Mouse (Mus musculus): Measurements from ENCODE around the gene Ly75. TPM values are rescaled to one million over a fixed set of nuclear protein-coding genes. Genes with fewer than 3 reads are reported as not detected.

Ly75 gene
- polyA plus RNA-seq, 1 experiment from 2014 or later, result 5.0 TPM

GRCm38 (mm10) chr2:60407387-60407786, 24.3 kb upstream of the Ly75 start:
- H3K9me3 ChIP-seq (replicated peaks; ENCODE audit: control insufficient read depth, low read length), result no peaks in the 10 kb centered on the region
- H3K27ac ChIP-seq (ENCODE audit: low read length), result no peak overlapping the region
- 91% methylated on average over 2 of the region's 2 CpGs for WGBS
- no peak for ATAC-seq (replicated peaks; ENCODE audit: extremely low read depth, insufficient read depth, low FRiP score)
- no peaks in the 10 kb centered on the region for H3K27me3 ChIP-seq (ENCODE audit: control insufficient read depth, insufficient read depth, low read length)
- H3K9ac ChIP-seq (ENCODE audit: low read length), result no peak overlapping the region
- H3K4me1 ChIP-seq (ENCODE audit: control insufficient read depth, insufficient read depth, low read length), result no peaks in the 10 kb centered on the region
- H3K36me3 ChIP-seq (ENCODE audit: control insufficient read depth, insufficient read depth), result no peaks in the 10 kb centered on the region
- H3K4me3 ChIP-seq (ENCODE audit: low read length), result no peak overlapping the region
- H3K4me2 ChIP-seq (ENCODE audit: low read depth, low read length), result no peak overlapping the region

DNA sequence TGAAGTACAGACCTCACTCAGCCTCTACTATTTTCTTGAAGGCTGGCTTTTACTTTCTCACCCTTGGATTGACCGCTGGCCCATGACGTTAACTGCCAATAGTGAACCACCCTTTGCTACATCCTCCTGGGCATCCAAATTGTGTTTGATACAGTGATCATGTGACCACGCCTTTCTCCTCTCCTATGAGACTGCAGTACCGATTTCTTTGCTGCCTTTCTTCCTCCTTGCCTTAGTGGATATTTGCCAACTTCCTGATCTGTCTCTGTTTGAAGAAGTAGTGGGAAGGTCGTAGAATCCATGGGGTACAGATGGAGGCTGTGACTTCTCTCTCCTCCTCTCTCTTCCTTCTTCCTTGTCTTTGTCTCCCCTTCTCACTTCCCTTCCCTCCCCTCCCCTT, 22.3 kb upstream of the Ly75 start:
- Histone ChIP-seq H3K9ac (ENCODE audit: low read length) (no peak overlapping the region), H3K27me3 (ENCODE audit: control insufficient read depth, insufficient read depth, low read length) (no peaks in the 10 kb centered on the region), H3K9me3 (replicated peaks; ENCODE audit: control insufficient read depth, low read length) (no peaks in the 10 kb centered on the region), H3K4me3 (ENCODE audit: low read length) (no peak overlapping the region), H3K27ac (ENCODE audit: low read length) (no peak overlapping the region), H3K4me1 (ENCODE audit: control insufficient read depth, insufficient read depth, low read length) (no peaks in the 10 kb centered on the region), H3K4me2 (ENCODE audit: low read depth, low read length) (no peak overlapping the region), H3K36me3 (ENCODE audit: control insufficient read depth, insufficient read depth) (no peaks in the 10 kb centered on the region)
- no peak for ATAC-seq (replicated peaks; ENCODE audit: extremely low read depth, insufficient read depth, low FRiP score)
- WGBS, result 86% methylated on average over 5 of the region's 5 CpGs

DNA sequence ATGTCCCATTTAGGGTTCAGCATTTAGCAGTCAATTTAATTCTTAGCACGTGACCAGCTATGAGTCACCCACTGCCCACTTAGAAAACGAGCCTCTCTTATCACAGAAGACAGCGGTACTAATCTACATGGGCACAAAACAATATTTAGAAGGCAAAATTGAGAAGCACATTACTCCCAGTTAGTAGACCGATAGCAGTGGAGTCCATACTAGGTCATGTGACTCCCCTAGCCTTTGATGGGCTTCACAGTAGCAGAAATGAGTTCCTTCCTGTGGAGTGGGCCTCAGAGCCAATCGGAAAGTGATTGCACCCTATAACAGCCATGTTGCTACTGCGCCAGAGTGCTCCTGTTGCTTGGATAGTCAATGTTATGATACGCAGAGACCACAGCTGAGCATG, 21.7 kb upstream of the Ly75 start:
- no peaks in the 10 kb centered on the region for H3K9me3 ChIP-seq (replicated peaks; ENCODE audit: control insufficient read depth, low read length)
- WGBS, result 76% methylated on average over 7 of the region's 7 CpGs
- no peaks in the 10 kb centered on the region for H3K4me1 ChIP-seq (ENCODE audit: control insufficient read depth, insufficient read depth, low read length)
- no peak overlapping the region for H3K4me2 ChIP-seq (ENCODE audit: low read depth, low read length)
- ATAC-seq (replicated peaks; ENCODE audit: extremely low read depth, insufficient read depth, low FRiP score), result no peak
- H3K27me3 ChIP-seq (ENCODE audit: control insufficient read depth, insufficient read depth, low read length), result no peaks in the 10 kb centered on the region
- H3K36me3 ChIP-seq (ENCODE audit: control insufficient read depth, insufficient read depth), result no peaks in the 10 kb centered on the region
- no peak overlapping the region for H3K27ac ChIP-seq (ENCODE audit: low read length)
- no peak overlapping the region for H3K9ac ChIP-seq (ENCODE audit: low read length)
- no peak overlapping the region for H3K4me3 ChIP-seq (ENCODE audit: low read length)

DNA sequence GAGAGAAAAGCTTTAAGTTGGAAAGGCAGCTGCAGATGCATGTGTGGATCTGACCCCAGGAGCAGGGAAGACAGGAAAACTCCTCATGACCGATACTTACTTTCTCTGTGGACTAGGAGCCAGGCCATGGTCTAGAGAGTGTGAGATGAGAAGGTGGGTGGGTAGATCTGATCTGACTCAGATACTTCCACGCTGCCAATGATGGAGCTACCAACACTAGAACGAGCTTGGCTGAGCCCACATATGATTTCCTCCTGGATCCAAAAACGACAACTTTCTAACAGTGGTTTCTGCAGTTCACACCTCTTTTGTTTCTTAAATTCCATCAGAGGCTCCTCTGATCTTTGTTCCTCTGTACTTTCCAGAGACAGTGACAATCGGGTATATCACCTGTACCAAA, 18.6 kb upstream of the Ly75 start:
- no peak overlapping the region for H3K4me3 ChIP-seq (ENCODE audit: low read length)
- H3K27ac ChIP-seq (ENCODE audit: low read length), result no peak overlapping the region
- WGBS, result 63% methylated on average over 5 of the region's 5 CpGs
- no peaks in the 10 kb centered on the region for H3K4me1 ChIP-seq (ENCODE audit: control insufficient read depth, insufficient read depth, low read length)
- no peaks in the 10 kb centered on the region for H3K27me3 ChIP-seq (ENCODE audit: control insufficient read depth, insufficient read depth, low read length)
- ATAC-seq (replicated peaks; ENCODE audit: extremely low read depth, insufficient read depth, low FRiP score), result no peak
- no peaks in the 10 kb centered on the region for H3K36me3 ChIP-seq (ENCODE audit: control insufficient read depth, insufficient read depth)
- no peak overlapping the region for H3K9ac ChIP-seq (ENCODE audit: low read length)
- no peak overlapping the region for H3K4me2 ChIP-seq (ENCODE audit: low read depth, low read length)
- 0 out of 2 replicates have a peak, but pooled peaks cover 2% of the 10 kb centered on the region for H3K9me3 ChIP-seq (replicated peaks; ENCODE audit: control insufficient read depth, low read length)

DNA sequence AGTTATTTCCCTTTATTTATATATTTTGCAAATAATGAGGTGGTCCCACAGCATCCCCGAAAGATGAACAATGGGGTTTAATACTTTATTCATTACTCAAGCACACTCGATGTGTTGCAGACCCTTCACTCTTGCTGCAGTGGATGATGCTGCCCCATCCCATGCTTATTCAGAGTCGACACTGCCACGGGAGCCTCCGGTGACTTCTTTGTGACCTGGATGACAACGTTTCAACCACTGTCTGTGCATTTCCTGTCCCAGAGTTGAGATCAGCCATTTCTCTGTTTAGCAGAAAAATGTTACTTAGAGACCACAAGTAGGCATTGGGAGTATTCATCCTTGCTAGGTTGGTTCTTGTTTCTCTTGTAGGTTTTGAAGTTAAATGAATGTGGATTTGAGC, 10.7 kb upstream of the Ly75 start:
- ATAC-seq (replicated peaks; ENCODE audit: extremely low read depth, insufficient read depth, low FRiP score), result no peak
- Histone ChIP-seq H3K27ac (ENCODE audit: low read length) (no peak overlapping the region), H3K4me3 (ENCODE audit: low read length) (no peak overlapping the region), H3K36me3 (ENCODE audit: control insufficient read depth, insufficient read depth) (no peaks in the 10 kb centered on the region), H3K27me3 (ENCODE audit: control insufficient read depth, insufficient read depth, low read length) (no peaks in the 10 kb centered on the region), H3K9me3 (replicated peaks; ENCODE audit: control insufficient read depth, low read length) (0 out of 2 replicates have a peak, but pooled peaks cover under 1% of the 10 kb centered on the region), H3K4me1 (ENCODE audit: control insufficient read depth, insufficient read depth, low read length) (no peaks in the 10 kb centered on the region), H3K9ac (ENCODE audit: low read length) (no peak overlapping the region), H3K4me2 (ENCODE audit: low read depth, low read length) (no peak overlapping the region)
- WGBS, result 66% methylated on average over 6 of the region's 6 CpGs

- Histone ChIP-seq H3K36me3 (ENCODE audit: control insufficient read depth, insufficient read depth) (no peaks in the 10 kb centered on the region), H3K9ac (ENCODE audit: low read length) (no peak overlapping the region), H3K27me3 (ENCODE audit: control insufficient read depth, insufficient read depth, low read length) (no peaks in the 10 kb centered on the region), H3K4me1 (ENCODE audit: control insufficient read depth, insufficient read depth, low read length) (no peaks in the 10 kb centered on the region), H3K4me2 (ENCODE audit: low read depth, low read length) (no peak overlapping the region), H3K4me3 (ENCODE audit: low read length) (no peak overlapping the region), H3K27ac (ENCODE audit: low read length) (no peak overlapping the region), H3K9me3 (replicated peaks; ENCODE audit: control insufficient read depth, low read length) (no peaks in the 10 kb centered on the region)
- no peak for ATAC-seq (replicated peaks; ENCODE audit: extremely low read depth, insufficient read depth, low FRiP score)
- WGBS, result 62% methylated on average over 4 of the region's 4 CpGs
Measured at GRCm38 (mm10) chr2:60392286-60392685, 9.2 kb upstream of the Ly75 start.

- no peak for ATAC-seq (replicated peaks; ENCODE audit: extremely low read depth, insufficient read depth, low FRiP score)
- Histone ChIP-seq H3K9me3 (replicated peaks; ENCODE audit: control insufficient read depth, low read length) (no peaks in the 10 kb centered on the region), H3K4me2 (ENCODE audit: low read depth, low read length) (no peak overlapping the region), H3K36me3 (ENCODE audit: control insufficient read depth, insufficient read depth) (no peaks in the 10 kb centered on the region), H3K4me3 (ENCODE audit: low read length) (no peak overlapping the region), H3K27me3 (ENCODE audit: control insufficient read depth, insufficient read depth, low read length) (no peaks in the 10 kb centered on the region), H3K27ac (ENCODE audit: low read length) (no peak overlapping the region), H3K4me1 (ENCODE audit: control insufficient read depth, insufficient read depth, low read length) (peaks cover 9% of the 10 kb centered on the region), H3K9ac (ENCODE audit: low read length) (no peak overlapping the region)
- WGBS, result 63% methylated on average over 3 of the region's 3 CpGs
Measured at GRCm38 (mm10) chr2:60387363-60387762, 4.3 kb upstream of the Ly75 start.

- Histone ChIP-seq H3K4me1 (ENCODE audit: control insufficient read depth, insufficient read depth, low read length) (peaks cover 9% of the 10 kb centered on the region), H3K4me3 (ENCODE audit: low read length) (no peak overlapping the region), H3K9ac (ENCODE audit: low read length) (no peak overlapping the region), H3K9me3 (replicated peaks; ENCODE audit: control insufficient read depth, low read length) (no peaks in the 10 kb centered on the region), H3K36me3 (ENCODE audit: control insufficient read depth, insufficient read depth) (no peaks in the 10 kb centered on the region), H3K4me2 (ENCODE audit: low read depth, low read length) (no peak overlapping the region), H3K27ac (ENCODE audit: low read length) (no peak overlapping the region), H3K27me3 (ENCODE audit: control insufficient read depth, insufficient read depth, low read length) (no peaks in the 10 kb centered on the region)
- ATAC-seq (replicated peaks; ENCODE audit: extremely low read depth, insufficient read depth, low FRiP score), result no peak
- WGBS, result 73% methylated on average over 2 of the region's 2 CpGs
Measured at GRCm38 (mm10) chr2:60386835-60387234, 3.7 kb upstream of the Ly75 start.

DNA sequence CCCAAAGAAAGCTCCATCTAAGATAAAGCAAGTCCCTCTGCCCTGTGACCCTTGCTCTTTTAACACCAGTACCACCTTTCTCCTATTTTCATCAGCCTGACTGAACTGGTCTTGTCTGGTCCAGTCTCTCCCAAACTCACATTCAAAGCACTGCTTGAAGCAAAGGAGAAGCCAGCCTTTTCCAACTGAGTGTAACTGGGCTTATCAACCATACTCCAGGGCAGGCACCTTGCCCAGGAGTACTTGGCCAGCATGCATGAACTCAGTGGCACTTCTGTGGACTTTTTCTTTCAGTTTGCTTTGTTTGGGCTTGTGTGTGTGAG, 1.6 kb upstream of the Ly75 start:
- H3K4me3 ChIP-seq (ENCODE audit: low read length), result no peak overlapping the region
- ATAC-seq (replicated peaks; ENCODE audit: extremely low read depth, insufficient read depth, low FRiP score), result peak; percentile 64
- H3K9ac ChIP-seq (ENCODE audit: low read length), result no peak overlapping the region; the same call in 1 of the 2 replicates
- H3K4me1 ChIP-seq (ENCODE audit: control insufficient read depth, insufficient read depth, low read length), result peaks cover 9% of the 10 kb centered on the region
- peak overlapping the region; percentile 48; the same call in 1 of the 2 replicates for H3K27ac ChIP-seq (ENCODE audit: low read length)
- no peak overlapping the region for H3K4me2 ChIP-seq (ENCODE audit: low read depth, low read length)
- no peaks in the 10 kb centered on the region for H3K9me3 ChIP-seq (replicated peaks; ENCODE audit: control insufficient read depth, low read length)
- no peaks in the 10 kb centered on the region for H3K27me3 ChIP-seq (ENCODE audit: control insufficient read depth, insufficient read depth, low read length)
- no peaks in the 10 kb centered on the region for H3K36me3 ChIP-seq (ENCODE audit: control insufficient read depth, insufficient read depth)

Measured in heart, embryonic 16.5 days (tissue).